Mouse (Mus musculus): ENCODE data around the gene Rnf4.

Rnf4 gene

DNA sequence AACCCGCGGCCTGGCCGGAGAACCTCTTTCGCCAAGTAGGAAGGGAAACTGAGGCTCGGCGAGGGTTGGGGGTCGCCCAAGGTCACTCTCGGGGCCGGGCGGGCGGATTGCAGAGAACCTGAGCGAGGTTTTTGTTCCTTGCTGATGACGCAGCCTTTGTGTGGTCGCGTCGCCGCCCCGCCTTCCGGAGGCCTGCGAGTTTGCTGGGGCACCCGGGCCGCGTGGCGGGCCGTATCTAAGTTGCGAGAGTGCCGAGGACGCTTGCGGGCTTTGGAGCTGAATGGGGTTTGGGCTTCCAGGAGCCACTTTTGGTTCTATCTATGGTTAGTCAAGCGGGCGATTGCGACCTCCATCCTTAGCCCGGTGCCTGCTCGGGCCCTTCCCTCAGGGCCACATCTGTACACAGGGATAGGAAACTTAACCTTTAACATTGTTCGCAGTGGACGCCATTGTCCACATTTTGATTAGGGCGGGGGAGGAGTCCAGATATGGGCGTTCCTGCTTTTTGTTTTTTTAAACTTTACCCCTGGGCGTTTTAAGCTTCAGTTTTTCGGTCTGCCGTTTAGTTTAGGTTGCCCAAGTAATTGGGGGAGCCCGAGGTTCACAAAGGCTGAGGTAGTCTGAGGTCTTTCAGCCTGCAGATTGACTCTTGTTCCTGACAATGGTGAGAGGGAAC lies 824 bp downstream of the Rnf4 start:
- DNase-seq, result peak; percentile 28 to 37

DNA sequence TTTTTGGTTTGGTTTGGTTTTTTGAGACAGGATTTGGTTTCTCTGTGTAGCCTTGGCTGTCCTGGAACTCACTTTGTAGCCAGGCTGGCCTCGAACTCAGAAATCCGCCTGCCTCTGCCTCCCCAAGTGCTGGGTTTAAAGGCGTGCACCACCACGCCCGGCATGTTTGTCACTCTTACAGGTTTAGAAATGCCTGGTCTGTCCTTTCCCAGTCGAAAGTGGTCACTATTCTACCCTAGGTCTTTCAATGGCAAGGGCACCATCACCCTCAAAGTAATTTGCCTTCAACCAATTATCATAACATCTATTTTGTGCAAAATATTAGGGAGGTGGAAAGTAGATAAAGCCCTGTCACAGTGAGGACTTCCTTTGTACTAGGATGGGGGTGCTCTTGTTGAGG lies 4.2 kb downstream of the Rnf4 start:
- no peak for DNase-seq

DNA sequence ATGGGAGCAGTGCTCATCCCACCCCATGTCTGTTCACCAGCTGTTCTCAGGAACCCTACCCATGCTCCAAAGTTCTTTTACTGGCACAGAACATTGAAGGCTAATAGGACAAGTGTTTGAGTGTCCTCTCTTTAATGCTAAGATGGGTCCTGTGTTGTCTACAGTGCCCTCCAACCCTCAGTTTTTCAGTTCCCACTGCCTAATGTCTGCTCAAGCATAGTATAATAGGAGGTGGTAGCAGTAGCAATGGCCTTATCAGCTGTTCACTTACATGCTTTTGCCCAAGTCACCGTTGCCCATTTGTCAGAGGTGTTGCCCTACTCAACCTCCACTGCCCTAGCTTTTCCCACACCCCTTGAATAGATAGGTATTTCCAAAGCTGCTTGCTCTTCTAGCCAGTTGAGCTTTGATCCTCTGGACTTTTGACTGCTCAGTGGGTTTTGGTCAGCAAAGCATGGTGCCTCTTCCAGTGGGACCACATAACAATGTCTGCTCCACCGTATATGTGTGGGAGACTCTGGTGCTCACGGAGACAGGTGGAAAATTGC lies 16.1 kb downstream of the Rnf4 start:
- no peak for DNase-seq

GRCm38 (mm10) chr5:34360261-34360660 lies 24.2 kb downstream of the Rnf4 start:
- no peak for DNase-seq

DNA sequence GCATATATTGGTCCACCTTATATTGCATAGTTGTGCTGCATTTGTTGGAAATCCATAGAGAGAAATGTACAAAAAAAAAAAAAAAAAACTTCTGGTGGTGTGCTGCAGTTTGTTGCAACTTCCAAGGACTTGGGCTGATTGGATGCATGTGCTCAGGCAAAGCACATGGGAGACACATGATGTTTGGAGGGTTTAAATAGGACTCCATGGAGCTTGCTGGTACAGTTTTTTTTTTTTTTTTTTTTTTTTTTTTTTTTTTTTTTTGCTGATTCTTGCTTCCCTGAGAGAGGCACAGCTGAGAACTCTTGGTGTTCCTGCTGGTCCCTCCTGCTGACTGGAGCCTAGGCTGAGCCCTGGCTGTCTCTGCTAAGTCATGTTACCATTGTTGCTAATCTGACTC lies 27.0 kb downstream of the Rnf4 start:
- DNase-seq, result no peak

- DNase-seq, result no peak
Measured at GRCm38 (mm10) chr5:34368551-34369290, 32.6 kb downstream of the Rnf4 start.

DNA sequence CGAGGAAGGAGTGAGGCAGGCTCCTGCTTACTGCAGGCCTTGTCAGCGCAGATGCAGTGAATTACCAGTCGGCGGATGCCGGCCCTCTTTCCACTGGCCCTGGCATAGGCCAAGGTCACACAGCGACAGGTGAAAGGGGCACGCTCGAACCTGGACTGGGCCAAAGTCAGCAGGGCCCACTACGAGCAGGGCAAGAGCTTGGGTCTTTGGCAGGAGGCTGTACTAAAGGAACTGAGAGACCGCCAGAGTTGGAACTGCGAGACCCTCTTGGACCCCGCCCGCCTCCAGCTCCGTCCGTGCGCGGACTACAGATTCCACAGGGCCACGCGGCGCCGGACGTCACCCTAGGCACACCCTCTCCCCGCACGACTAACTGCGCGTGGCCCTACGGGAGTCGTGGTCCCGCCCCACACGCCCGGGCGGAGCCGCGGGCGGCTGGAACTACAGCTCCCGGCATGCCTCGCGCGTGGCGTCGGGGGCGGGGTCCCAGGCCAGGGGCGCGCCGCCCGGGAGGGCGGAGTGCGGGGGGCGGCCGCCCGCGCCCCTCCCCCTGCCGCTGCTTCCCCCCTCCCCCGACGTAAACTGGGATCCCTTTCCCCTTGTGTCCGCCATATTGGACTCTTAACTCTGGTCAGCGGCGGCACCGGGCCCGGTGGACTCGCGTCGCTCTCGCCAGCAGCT lies 33.4 kb downstream of the Rnf4 start, which contains the start of gene Fam193a:
Gene Fam193a (plus strand): TSS at position 593 of the 681 bp plus-strand sequence.
- peak; percentile 93 to 99 for DNase-seq

- peak; percentile 39 to 56 for DNase-seq
Measured at GRCm38 (mm10) chr5:34370022-34370823, 34.1 kb downstream of the Rnf4 start.

DNA sequence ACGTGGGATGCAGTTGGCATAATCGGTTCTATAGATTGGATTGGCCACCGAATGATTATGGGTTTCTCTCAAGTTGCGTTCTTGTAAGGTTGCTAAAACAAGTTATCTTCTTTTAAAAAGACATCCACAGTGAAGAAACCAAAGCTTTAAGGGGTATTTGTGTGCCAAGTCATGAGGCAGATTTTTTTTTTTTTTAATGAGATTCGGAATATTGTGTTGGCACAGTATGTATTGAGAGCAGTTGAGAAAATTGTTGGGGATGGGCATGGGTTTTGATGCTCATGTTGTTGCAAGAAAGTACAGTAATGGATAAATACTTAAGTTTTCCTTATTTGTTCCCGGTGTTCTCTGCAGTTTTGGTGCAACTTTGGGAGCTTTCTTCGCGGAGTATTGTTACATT lies 34.8 kb downstream of the Rnf4 start:
- no peak for DNase-seq

DNA sequence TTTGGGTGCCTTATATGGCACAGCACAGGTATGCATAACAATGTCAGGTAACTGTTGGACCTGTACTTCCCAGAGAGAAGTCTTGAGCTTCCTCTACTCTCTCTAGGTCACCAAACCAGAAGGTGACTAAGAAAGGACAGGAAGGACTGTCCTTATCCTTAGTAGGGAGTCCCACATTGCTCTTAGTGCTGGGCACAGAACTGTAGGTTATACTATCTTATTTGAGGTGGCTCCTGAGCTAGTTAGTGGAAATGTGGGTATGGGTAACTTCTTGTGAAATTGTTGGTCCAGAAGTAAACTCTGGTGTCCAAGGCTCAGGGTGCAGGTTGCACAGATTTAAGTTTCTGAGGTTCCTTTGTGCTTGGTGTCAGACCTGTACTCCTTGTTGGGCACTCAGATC lies 36.1 kb downstream of the Rnf4 start:
- DNase-seq, result no peak

- no peak for DNase-seq
Measured at GRCm38 (mm10) chr5:34372541-34372940, 36.5 kb downstream of the Rnf4 start.

DNA sequence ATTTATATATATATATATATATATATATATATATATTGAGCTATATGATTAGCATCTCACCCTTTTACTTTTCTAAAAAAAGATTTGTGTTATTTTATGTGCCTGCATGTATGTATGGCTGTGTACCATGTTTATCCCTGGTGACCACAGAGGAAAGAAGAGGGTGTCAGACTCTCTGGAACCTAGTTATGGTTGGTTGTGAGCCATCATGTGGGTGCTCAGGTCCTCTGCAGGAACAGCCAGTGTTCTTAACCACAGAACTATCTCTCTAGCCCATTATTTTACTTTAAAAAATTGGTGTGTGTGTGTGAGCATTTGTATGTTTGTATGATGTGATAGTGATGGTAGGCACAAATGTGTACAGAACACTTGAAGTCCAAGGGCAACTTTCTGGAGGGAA lies 42.7 kb downstream of the Rnf4 start:
- DNase-seq, result no peak

DNA sequence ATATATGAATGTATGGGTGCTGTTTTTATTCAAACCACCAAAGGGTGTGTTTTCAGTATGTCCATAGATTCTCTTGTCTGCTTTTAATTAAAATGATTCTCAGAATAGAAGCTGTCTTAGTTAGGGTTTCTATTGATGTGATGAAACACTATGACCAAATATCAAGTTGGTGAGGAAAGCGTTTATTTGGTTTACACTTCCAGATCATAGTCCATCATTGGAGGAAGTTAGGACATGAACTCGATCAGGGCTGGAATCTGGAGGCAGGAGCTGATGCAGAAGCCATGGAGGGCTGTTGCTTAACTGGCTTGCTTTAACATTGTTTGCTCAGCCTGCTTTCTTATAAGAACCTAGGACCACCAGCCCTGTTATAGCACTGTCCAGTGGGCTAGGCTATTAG lies 45.6 kb downstream of the Rnf4 start:
- no peak for DNase-seq

DNA sequence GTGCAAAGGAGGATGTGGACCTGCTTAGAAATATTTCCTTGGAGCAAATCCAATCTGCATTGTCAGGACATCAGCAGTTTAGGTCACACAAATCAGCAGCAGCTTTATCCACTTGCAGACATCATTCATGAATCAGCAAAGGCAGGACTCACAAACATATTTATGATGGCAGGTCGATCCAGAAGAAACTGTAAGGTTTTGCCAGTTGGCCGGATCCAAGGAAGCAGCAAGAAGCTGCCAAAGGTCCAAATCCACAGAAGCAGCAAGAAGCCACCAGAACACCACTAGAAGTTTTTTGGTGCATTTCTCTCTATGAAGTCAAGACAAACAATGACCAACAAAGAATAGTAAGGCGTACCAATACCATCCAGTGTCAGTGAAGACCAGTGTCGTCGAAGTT lies 49.5 kb downstream of the Rnf4 start:
- no peak for DNase-seq

- no peak for DNase-seq
Measured at GRCm38 (mm10) chr5:34386744-34387143, 50.7 kb downstream of the Rnf4 start.

DNA sequence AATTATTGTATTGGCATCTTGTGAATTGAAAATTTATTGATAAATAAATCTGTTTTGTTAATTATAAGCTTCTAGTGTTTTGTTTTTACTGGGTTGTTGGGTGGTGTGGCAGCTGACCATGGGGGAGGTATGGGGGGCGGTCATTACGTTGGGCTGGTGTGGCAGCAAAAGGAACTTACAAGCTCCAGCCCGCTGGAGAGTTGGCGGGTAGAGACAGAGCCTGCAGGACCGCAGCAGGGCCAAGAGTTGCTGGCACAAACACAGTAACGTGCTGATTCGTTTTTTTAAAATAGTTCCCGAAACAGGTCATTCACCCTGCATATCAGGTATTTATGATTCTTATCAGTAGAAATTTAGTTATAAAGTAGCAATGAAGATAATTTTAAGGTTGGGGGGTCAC lies 57.2 kb downstream of the Rnf4 start:
- DNase-seq, result peak; percentile 20 to 33

- no peak for DNase-seq
Measured at GRCm38 (mm10) chr5:34395347-34395746, 59.3 kb downstream of the Rnf4 start.

DNA sequence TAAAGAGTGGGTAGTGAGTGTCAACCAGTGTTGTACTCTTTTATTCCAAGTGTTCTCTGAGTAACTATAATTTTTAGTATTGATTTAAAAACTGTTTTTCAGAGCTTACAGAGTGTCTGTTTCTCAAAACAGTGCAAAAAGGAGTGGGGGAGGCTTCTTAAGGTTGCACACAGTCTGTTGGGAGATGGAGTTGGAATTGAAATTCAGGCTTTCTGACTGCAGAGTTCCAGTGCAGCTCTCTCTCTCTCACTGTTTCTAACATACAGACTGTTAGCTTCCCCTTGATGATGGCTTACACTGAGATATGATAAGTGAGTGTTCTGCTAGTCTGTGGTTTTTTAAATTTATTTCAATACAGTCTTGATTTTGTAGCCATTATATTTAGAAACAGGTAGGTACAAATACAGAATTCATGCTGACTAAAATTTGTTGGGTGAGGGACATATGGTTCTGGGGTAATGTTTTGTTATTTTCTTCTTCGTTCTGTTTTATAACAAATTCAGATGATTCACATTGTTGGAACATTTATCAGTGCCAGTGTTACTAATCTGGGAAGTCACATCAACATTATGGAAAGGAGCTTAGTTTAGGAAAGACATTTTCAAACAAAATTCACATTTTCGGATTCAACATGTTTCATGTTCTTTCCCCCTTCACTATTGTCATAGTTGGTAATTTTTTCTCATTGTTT lies 59.9 kb downstream of the Rnf4 start:
- no peak for DNase-seq

- DNase-seq, result no peak
Measured at GRCm38 (mm10) chr5:34397866-34398265, 61.8 kb downstream of the Rnf4 start.

GRCm38 (mm10) chr5:34398326-34398725 lies 62.2 kb downstream of the Rnf4 start:
- peak; percentile 22 to 45 for DNase-seq
